Mouse (Mus musculus) stomach, postnatal 0 days (tissue): ENCODE measurements around the gene Tmem178b.

Experiments used
- CTCF ChIP-seq: IDR thresholded peaks from 2 replicates; pipeline ENCODE4 v1.5.1; 2016; ENCODE audit warnings: antibody characterized with exemption, low read depth, mild to moderate bottlenecking, moderate library complexity
- EP300 ChIP-seq: optimal IDR thresholded peaks from 2 replicates; pipeline ENCODE3; 2016; ENCODE audit warnings: antibody characterized with exemption

GRCm38 (mm10) chr6:40116225-40116624 lies 243.2 kb downstream of the Tmem178b start:
- TF ChIP-seq EP300, result no peak
- TF ChIP-seq CTCF, result no peak
